Mouse (Mus musculus): Measurements from ENCODE around the gene Lonrf2. TPM values are rescaled to one million over a fixed set of nuclear protein-coding genes. Genes with fewer than 3 reads are reported as not detected.

The Lonrf2 gene
- total RNA-seq (2021), result 100 to 1,000 TPM; 127 to 129 TPM
- long read RNA-seq, experiment 1, full-length matches to known transcripts, result 27 of 41 reads
- long read RNA-seq, experiment 1, partial matches to known transcripts, result 2 of 41 reads
- long read RNA-seq, experiment 1, other reads (novel, unspliced or antisense), result 12 of 41 reads
- long read RNA-seq, experiment 2, full-length matches to known transcripts, result 15 of 37 reads
- long read RNA-seq, experiment 2, partial matches to known transcripts, result 3 of 37 reads
- long read RNA-seq, experiment 2, other reads (novel, unspliced or antisense), result 19 of 37 reads

GRCm38 (mm10) chr1:38836477-38836872, at the start of gene Lonrf2:
Gene Lonrf2, minus strand, starts transcription at chr1:38836711.
- intact Hi-C loops (cut with DNase I), result no loop called here
- peak; percentile 84 to 86 for DNase-seq (ENCODE audit: low spot score in 2 of 2)

- intact Hi-C loops (cut with DNase I), result no loop called here
- DNase-seq (ENCODE audit: low spot score in 2 of 2), result no peak
Observed at GRCm38 (mm10) chr1:38885956-38886355, 49.4 kb upstream of the Lonrf2 start.

- intact Hi-C loops (cut with DNase I), result no loop called here
- DNase-seq (ENCODE audit: low spot score in 2 of 2), result no peak
Observed at GRCm38 (mm10) chr1:38883766-38884165, 47.3 kb upstream of the Lonrf2 start.

DNA sequence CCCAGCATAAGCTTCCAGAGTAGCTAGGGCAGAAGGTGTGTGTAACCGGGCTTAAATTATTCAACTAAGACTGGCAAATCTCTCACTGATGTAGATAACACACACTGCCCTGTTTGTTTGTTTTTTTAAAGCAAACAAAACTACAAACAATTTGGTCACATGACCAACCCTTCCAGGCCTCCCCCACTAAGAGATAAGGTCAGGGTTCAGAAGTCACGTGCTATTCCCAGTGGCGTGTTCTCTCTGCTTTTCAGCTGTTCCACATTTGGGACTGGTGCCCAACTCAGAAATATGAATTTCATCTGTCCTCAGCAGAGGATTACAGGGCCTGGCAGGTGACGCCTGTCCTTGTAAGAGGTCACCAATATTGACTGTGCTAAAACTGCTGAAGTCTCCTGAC, 46.2 kb upstream of the Lonrf2 start:
- intact Hi-C loops (cut with DNase I), result no loop called here
- DNase-seq (ENCODE audit: low spot score in 2 of 2), result no peak

DNA sequence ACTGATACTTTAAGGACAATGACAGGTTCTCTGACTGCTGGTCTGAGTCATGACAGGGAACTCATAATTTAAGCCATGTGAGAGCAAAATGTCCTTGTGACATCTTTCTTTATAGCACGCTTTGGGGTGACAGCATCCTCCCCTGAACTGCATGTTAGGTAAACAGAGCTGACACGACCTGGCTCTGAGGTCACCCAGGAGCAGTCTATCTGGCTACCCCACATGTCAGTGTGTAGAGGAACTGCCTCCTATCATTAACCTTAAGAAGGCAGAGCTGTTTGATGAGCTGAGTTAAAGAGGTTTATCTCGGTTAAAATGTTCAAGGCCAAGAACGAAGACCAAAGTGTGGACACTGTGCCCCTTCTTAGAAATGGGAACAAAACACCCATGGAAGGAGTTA, 44.9 kb upstream of the Lonrf2 start:
- intact Hi-C loops (cut with DNase I), result no loop called here
- DNase-seq (ENCODE audit: low spot score in 2 of 2), result no peak

DNA sequence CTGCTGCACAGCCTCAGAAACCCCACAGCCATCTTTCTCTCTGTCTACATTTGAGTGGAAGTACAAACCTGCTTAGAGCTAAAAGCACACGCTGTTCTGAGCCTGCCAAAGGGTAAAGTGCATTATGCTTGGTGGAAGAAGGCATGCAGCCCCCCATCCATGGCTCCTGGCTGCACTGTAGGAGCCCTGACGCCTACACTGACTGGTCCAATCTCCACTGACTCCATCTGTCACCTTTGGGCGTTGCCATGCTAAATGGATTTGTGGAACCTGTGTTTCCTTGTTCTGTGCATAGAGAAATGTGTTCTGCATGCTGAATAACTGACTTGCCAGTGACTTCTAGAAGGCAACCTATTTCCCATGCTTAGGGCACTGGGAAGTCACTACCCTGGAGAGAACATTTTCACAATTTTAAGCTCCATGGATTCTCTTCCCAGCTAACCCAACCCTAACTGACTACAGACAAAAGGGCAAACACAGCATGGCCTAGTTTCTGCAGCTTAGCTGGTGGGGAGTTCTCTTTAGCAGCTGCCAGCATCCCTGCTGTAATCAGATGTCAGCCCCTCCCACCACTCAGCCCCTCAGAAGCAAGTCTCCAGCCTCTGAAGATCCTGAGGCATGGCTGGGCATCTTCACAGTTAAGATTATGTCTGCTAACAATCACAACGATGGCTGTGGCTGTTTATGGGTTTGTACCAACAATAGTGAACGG, 40.3 kb upstream of the Lonrf2 start:
- DNase-seq (ENCODE audit: low spot score in 2 of 2), result no peak
- intact Hi-C loops (cut with DNase I), result no loop called here

- intact Hi-C loops (cut with DNase I), result no loop called here
- no peak for DNase-seq (ENCODE audit: low spot score in 2 of 2)
Observed at GRCm38 (mm10) chr1:38873911-38874310, 37.4 kb upstream of the Lonrf2 start.

- no peak for DNase-seq (ENCODE audit: low spot score in 2 of 2)
- intact Hi-C loops (cut with DNase I), result no loop called here
Observed at GRCm38 (mm10) chr1:38871834-38872233, 35.3 kb upstream of the Lonrf2 start.

DNA sequence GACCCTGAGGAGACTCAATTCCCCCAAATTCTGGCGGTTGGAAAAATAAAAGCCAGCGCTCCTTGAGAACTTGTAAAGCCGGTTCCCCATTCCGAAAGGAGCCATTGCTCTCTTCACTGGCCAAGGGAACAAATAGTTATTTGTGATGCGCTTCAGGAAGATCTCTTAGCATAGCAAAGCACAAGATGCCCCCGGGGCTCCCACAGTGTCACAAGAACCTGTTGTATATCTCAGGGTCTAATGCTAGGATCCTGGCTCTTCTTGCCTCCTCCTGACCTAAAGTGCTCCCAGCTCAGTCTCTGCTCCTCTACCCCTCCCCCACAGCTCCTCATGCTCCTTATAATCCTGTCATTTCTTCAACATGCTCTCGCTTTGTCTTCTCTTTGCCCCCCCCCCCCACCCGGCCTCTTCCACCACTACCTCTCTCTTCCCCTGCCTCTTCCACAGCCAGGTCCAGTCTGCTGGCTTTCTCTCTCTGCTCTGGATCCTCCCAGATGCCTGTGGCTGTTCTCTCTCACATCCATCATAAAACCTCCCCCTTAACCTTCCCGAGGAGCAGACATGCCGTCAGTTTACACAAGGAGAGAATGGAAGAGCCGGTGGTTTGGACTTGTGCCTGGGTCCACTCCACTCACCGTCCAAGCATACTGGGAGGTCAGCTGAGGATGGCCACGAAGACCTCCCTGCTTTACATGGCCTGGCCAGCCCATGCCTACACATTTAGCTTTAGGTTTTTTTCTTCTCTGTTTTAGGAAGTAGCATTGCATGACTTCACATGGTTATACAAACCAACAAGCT, 33.1 kb upstream of the Lonrf2 start:
- intact Hi-C loops (cut with DNase I), result no loop called here
- DNase-seq (ENCODE audit: low spot score in 2 of 2), result no peak

DNA sequence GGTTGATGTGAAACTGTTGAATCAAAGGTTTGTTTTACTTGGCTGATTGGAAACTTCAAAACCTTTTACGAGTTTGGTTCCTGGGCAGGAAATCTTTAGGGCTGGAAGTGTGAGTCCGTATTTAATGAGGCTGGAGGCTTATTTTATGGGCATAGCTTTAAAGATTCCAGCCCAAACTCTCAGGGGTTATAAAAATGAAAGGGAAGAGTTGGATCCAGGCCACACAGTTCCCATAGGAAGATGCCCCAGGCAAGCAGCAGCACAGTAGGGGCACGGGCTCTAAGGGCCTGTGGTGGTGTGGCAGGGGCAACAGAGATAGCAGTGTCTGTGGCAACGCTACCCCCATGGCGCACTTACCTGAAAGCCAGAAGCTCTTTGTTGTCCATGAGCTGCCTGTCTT, 29.7 kb upstream of the Lonrf2 start:
- no peak for DNase-seq (ENCODE audit: low spot score in 2 of 2)
- intact Hi-C loops (cut with DNase I), result no loop called here

DNA sequence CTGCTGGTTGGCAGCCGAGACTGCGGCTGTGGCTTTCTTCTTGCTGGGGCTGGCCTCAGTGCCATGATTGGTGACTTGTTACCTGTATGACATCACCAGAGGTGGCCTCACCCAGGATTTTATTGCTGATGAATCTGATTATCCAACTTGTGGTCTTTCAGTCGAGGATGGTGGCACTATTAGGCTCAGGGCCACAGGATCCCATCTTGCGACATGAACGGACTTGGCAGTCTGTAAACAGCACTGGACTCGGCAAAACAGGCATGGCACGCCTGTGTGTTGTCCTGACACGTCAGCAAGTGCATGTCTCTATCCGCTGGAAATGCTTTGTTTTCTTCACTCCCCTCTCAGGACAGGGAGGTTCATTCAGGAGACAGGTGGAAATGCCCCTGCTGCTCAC, 27.8 kb upstream of the Lonrf2 start:
- intact Hi-C loops (cut with DNase I), result loop anchor here (5.0 kb wide), 1 partner anchor 68 kb away; no protein-coding TSS in a partner anchor
- no peak for DNase-seq (ENCODE audit: low spot score in 2 of 2)

DNA sequence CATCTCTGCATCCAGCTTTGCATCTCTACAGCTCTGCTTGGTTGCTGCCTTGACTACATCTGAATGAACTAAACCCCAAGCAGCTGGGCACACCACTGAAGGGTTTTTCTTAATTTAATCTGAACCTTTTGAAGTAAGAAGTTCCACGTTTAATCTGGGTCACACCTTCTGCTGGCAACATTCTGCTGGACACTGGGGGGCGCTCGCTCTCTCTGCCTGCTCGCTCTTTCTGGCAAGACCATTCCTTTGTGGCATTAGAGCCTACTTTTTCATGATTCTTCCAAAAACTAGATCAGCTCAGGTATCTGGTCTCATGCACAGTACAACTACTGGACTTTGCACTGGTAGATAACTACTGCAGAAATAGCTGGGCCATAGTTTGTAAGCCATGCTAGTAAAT, 25.7 kb upstream of the Lonrf2 start:
- DNase-seq (ENCODE audit: low spot score in 2 of 2), result peak; percentile 60 to 67
- intact Hi-C loops (cut with DNase I), result loop anchor here (5.0 kb wide), 1 partner anchor 70 kb away; no protein-coding TSS in a partner anchor

GRCm38 (mm10) chr1:38860867-38861524, 24.5 kb upstream of the Lonrf2 start:
- intact Hi-C loops (cut with DNase I), result loop anchor here (5.0 kb wide), 1 partner anchor 71 kb away; no protein-coding TSS in a partner anchor
- peak in 1 of 2 experiments; percentile 54 for DNase-seq (ENCODE audit: low spot score in 2 of 2)

DNA sequence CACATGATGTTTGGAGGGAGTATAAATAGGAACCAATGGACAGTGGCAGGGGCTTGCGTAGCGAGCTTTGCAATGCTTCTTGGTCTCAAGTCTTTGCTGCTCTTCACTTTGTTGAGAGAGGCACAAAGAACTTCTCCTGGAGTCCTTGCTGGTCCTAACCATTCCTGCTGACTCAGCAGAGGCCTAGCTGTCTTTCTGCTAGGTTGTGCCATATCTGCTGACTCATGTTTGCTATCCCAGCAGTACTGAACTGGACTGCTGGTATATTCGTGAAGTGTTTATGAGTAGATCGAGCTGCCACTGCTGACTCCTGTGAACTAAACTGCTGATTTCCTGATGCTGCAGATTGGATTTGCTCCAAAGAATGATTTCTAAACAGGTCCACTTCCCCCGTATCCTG, 23.7 kb upstream of the Lonrf2 start:
- no peak for DNase-seq (ENCODE audit: low spot score in 2 of 2)
- intact Hi-C loops (cut with DNase I), result loop anchor here (5.0 kb wide), 1 partner anchor 72 kb away; no protein-coding TSS in a partner anchor

DNA sequence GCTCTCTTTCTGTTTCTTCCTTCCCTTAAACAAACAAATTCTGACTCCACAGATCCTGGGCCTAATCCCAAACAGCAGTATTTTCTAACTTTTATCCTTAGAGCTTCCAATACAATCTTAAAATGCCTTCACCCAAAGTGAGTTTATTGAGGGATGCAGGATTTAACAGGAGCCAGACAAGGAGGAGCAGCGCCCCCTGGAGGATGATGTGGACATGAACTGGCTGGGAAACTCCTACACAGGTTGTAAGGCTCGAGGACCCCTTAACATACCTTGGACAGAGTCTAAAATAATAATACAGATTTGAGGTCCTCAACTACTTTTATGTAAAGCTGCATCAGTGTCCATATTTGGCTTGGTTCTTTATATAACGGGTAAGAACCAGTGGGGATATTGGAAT, 19.7 kb upstream of the Lonrf2 start:
- intact Hi-C loops (cut with DNase I), result loop anchor here (5.0 kb wide), 1 partner anchor 59 kb away; no protein-coding TSS in a partner anchor
- peak; percentile 64 to 76 for DNase-seq (ENCODE audit: low spot score in 2 of 2)

- intact Hi-C loops (cut with DNase I), result no loop called here
- no peak for DNase-seq (ENCODE audit: low spot score in 2 of 2)
Observed at GRCm38 (mm10) chr1:38852250-38852649, 15.7 kb upstream of the Lonrf2 start.

DNA sequence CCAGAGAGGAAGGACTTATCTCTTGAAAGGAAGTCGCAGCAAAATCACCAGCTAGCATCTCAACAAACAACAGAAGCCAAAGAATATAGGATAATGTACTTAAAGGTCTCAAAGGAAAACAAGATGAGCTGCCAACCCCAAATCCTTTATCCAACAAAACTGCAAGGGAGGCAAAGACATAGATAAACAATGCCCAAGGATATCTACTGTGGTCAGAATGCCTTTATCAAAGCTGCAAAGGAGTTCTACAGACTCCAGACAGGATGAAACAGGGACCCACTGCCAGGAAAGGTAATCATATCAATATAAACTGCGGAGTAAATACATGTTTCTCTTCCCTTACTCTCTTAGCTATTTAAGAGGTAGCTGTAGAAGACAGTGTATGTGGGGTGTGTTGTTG, 14.1 kb upstream of the Lonrf2 start:
- intact Hi-C loops (cut with DNase I), result no loop called here
- no peak for DNase-seq (ENCODE audit: low spot score in 2 of 2)

DNA sequence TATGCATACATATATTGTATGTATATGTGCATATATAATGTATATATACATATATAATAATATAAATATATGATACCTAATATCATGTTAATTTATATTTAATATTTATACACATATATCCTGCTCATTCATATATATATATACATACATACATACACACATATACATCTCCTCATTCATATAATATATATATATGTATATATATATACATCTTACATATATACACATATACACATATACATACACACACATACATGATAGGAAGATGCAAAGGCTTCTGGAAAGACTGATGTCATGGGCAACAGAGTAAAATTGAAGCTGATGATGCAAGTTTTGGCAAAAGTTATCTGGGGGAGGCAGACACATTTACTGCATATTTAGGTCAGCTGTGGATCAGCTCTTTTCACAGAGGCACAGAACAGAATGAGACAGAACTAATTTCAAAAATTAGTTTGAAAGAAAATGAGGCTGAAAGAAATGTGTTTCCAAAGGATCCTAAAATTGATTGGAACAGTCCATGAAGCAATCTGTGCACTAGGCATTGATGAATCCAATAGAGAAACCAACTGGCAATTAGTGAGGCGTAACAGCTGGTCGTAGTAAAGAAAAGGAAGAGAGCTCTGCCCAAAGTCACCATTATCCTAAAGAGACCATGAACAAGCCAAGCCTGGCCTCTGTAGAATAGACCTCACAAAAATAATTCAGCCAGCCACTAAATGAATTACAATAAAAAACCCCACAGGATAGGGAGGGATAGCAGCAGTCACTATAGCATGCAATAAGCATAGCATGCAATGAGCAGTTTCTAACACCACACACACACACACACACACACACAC, 12.2 kb upstream of the Lonrf2 start:
- intact Hi-C loops (cut with DNase I), result no loop called here

GRCm38 (mm10) chr1:38847975-38848374, 11.5 kb upstream of the Lonrf2 start:
- intact Hi-C loops (cut with DNase I), result no loop called here
- DNase-seq (ENCODE audit: low spot score in 2 of 2), result peak; percentile 58 to 84

More for the DNA sequence above, 12.2 kb upstream of the Lonrf2 start:
- peak in 1 of 2 experiments; percentile 76 for DNase-seq (ENCODE audit: low spot score in 2 of 2)

Data from left cerebral cortex, postnatal 14 days (tissue).